20 mouse cellular contexts compared by ENCODE assay signal in the genomic region with DNA sequence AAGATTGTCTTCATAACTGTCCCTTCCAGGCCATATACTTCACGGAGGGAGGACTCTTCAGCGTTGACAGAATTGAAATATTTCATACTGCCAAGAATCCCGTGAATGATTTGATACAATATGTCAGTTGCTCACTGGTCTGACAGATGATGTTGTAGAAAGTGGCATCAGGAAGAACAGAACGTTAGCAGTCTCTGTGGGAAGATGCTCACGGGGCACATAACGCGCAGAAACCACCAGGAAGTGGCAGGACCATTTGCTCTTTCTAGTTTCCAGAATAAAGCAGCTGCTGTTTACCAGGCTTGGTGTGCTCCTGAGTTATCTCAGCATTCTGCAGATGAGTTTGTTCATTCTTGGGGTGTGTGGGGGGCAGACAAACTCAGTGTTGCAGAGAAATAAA.
DNase-seq lines count a peak whose midpoint lies in the region; ATAC-seq and TF ChIP-seq lines count a peak whose summit lies in the region.
"Had no signal": no experiment of that assay in that cellular context is flagged by ENCODE, and none has a peak within 500 bp of the region (broad histone marks: within the 10 kb centered on the region; RNA-seq: fewer than 3 reads in every experiment).

No protein-coding gene starts in this region.

- TF ChIP-seq EP300 in liver, postnatal 0 days (IDR thresholded peaks at IDR 0.05; ENCODE audit: low read depth): no peak

- 77% methylated on average over 7 of the region's 7 CpGs for WGBS in liver, postnatal 0 days (ENCODE audit: insufficient replicate concordance)

- TF ChIP-seq CTCF in liver, postnatal 0 days (IDR thresholded peaks at IDR 0.05; ENCODE audit: low read depth): no peak

- peak; percentile 31 for DNase-seq in brain, adult 2 months (ENCODE audit: low read depth, low spot score)
- peak; percentile 46 for DNase-seq in layer of hippocampus, adult 11-12 months (ENCODE audit: low spot score)
- DNase-seq in layer of hippocampus, adult 9-10 months (ENCODE audit: low spot score): peak; percentile 31
- DNase-seq in layer of hippocampus, postnatal 36 days: peak; percentile 13 to 21
- DNase-seq in cerebellum, adult 9-11 months: no peak
- DNase-seq in liver, postnatal 0 days: no peak
- DNase-seq in left cerebral cortex, adult 18-20 months (ENCODE audit: low spot score in 2 of 2): no peak
- DNase-seq: adrenal gland, adult 2 months; adrenal gland, postnatal 25 days; cerebellum, adult 11-12 months; cerebellum, adult 9-10 months; cerebellum, postnatal 36 days; gastrocnemius, adult 2 months; gastrocnemius, postnatal 25 days had no signal

- H3K27ac ChIP-seq in liver, postnatal 0 days (ENCODE audit: low read depth): no peak overlapping the region
- H3K27ac ChIP-seq: embryonic facial prominence, embryonic 13.5 days; forebrain, embryonic 12.5 days; gastrocnemius, adult 2 months had no signal

- no peaks in the 10 kb centered on the region for H3K9me3 ChIP-seq in liver, postnatal 0 days (ENCODE audit: low read length)
- H3K9me3 ChIP-seq: embryonic facial prominence, embryonic 13.5 days; forebrain, embryonic 12.5 days; heart, embryonic 12.5 days had no signal

- H3K27me3 ChIP-seq in liver, postnatal 0 days (ENCODE audit: insufficient read depth, low read length): no peaks in the 10 kb centered on the region
- H3K27me3 ChIP-seq: CH12.LX; embryonic facial prominence, embryonic 13.5 days; forebrain, embryonic 12.5 days; heart, embryonic 12.5 days; Patski had no signal

- no peak overlapping the region for H3K4me3 ChIP-seq in liver, postnatal 0 days (ENCODE audit: low read depth, low read length)
- H3K4me3 ChIP-seq: embryonic facial prominence, embryonic 13.5 days; forebrain, embryonic 12.5 days; gastrocnemius, adult 2 months; heart, embryonic 12.5 days had no signal

- no peaks in the 10 kb centered on the region for H3K36me3 ChIP-seq in liver, postnatal 0 days (replicated peaks; ENCODE audit: insufficient read depth, low read length)
- H3K36me3 ChIP-seq: embryonic facial prominence, embryonic 13.5 days; forebrain, embryonic 12.5 days; heart, embryonic 12.5 days had no signal

- H3K9ac ChIP-seq in liver, postnatal 0 days (replicated peaks): no peak overlapping the region
- H3K9ac ChIP-seq: embryonic facial prominence, embryonic 13.5 days; forebrain, embryonic 12.5 days; heart, embryonic 12.5 days had no signal

- no peak for ATAC-seq in liver, postnatal 0 days
- ATAC-seq: hindbrain, embryonic 16.5 days; Patski had no signal

- H3K4me1 ChIP-seq in liver, postnatal 0 days (ENCODE audit: insufficient read depth): no peaks in the 10 kb centered on the region
- H3K4me1 ChIP-seq: embryonic facial prominence, embryonic 13.5 days; forebrain, embryonic 12.5 days; heart, embryonic 12.5 days had no signal

- no peak overlapping the region for H3K4me2 ChIP-seq in liver, postnatal 0 days (ENCODE audit: low read depth, low read length)
- H3K4me2 ChIP-seq: embryonic facial prominence, embryonic 13.5 days; forebrain, embryonic 12.5 days; heart, embryonic 12.5 days had no signal

Comparison
In these comparisons a context has a peak if more than half of its experiments do, and no peak if none do; other contexts are left out.
1. DNase-seq: peak in brain, adult 2 months (single experiment), layer of hippocampus, adult 11-12 months (single experiment), layer of hippocampus, adult 9-10 months (single experiment) and layer of hippocampus, postnatal 36 days (2 of 2); none in cerebellum, adult 9-11 months (single experiment), liver, postnatal 0 days (single experiment) and left cerebral cortex, adult 18-20 months (0 of 2).